Mouse (Mus musculus) thymus, postnatal 36 days (tissue): Measurements from ENCODE around the gene Igdcc3.

Source experiments
- DNase-seq, 2 experiments: peaks; one replicate each; pipeline ENCODE4 v3.0.0; 2022; ENCODE audit warnings: mixed read lengths in 2 of 2

The Igdcc3 gene

DNA sequence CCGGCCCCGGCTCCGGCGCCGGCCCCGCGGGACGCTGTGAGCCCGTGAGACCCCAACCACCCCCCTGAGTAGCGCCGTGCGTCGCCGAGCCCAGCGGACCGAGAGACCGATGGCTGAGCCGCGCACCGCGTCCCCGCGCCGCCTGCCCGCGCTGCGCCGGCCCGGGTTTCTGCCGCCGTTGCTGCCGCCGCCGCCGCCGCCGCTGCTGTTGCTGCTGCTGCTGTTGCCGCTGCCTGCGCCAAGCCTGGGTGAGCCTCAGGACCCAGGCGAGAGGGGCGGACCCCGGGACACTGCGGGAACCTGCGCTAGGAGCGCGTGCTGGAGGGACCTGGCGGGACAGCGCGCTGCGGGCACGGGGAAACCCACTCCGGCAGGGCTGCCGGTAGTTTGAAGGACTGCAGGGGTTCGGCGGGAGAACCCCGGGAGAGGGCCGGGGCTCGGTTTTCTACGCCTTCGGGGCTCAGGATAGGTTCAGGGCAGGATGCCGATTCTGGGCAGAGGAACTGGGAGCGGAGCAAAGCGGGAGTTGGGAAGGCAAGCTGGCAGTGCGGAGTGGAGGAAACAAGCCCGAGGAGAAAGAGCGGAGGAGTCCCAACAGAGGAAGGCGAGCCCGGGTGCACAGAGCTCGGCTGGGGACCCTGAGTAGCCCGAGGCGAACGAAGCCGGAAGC is 452 bp downstream of the Igdcc3 start:
- DNase-seq, result peak; percentile 36

DNA sequence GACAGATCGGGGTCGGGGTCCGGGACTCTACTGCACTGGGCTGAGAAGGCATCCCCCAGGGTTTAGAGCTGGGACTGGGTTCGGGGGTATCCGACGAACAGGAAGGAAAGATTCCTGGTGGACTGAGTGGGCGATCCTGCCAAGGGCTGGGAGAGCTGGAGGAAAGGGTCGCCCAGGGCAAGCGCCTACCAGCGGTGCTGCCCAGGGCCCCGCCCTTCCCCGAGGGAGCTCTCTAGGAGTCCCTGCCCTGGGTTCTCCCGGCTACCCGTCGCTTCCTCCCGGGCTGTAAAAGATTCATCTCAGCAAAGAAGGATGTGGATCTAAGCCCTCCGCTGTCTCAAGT is 958 bp downstream of the Igdcc3 start:
- no peak for DNase-seq

DNA sequence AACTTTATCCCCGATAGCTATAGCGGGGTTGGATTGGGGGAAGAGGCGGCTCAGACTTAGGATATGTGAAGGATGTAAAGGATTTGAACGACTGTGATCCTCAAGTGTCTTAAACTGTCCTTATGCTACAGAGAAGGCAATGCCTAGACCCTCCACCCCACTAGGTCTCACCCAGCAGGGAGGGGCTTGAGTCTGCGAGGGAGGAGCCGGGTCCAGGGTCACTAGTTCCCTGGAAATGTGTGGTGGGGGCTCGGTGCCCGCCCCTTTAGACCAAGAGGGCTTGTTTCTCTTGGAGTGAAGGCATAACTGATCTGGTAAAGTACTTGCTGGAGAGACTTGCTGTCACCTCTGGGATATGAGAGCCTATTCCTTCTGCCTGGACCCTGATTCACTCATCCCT is 1.4 kb downstream of the Igdcc3 start:
- no peak for DNase-seq

DNA sequence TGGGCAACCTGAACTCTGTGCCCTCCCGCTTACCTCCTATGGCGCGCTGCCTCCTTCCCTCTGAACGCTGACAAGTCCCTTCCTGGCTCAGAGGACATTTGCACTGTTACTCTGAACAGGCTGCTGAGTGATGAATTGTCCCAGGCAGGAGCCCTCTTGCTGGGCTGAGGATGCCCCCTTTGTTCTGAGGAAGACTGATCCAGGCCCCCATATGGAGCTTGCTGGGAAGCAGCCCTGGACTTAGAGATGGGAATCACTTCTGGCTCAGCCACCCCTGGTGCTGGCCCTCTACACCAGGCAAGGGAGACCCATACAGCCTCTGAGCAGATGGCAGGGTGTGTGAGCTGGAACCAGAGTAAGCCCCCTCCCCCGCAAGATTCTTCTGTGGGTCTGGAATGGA is 5.0 kb downstream of the Igdcc3 start:
- no peak for DNase-seq

- no peak for DNase-seq
Measured at GRCm38 (mm10) chr9:65148507-65148906, 7.5 kb downstream of the Igdcc3 start.

- DNase-seq, result no peak
Measured at GRCm38 (mm10) chr9:65152711-65153330, 11.8 kb downstream of the Igdcc3 start.

- DNase-seq, result no peak
Measured at GRCm38 (mm10) chr9:65153331-65153711, 12.3 kb downstream of the Igdcc3 start.

DNA sequence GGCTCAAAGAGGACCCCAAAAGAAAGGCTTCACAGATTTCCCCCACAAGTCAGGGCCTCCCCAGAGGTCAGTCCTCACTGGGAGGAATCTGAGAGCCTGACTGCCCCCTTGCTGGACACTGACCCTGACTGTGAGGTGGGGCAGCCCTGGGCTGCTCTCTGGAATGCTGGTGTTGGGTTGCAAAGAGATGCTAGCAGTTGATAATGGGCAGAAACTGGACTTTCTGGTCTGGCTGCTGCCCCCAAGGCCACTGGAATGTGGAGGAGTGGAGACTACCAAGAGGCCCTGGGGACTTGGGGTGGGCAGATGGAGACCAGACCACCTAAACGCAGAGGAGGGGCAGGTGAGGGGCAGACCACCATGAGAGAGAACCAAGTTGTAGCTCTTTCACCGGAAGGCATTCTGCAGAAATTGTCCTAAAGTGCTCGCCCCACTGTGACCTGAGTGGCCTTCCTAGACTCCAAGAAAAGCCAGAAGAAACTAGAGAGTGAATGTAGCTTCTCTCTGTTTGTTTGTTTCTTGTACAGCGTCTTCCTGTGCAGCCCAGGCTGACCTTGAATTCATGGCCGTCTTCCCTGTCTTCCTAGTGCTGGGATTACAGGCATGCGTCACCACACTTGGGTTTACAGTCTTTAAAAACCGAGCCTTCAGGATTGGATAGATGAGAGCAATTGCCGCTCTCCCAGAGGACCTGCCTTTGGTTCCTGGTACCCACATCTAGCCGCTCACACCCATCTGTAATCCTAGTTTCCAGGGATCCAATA is 13.9 kb downstream of the Igdcc3 start:
- no peak for DNase-seq

- DNase-seq, result no peak
Measured at GRCm38 (mm10) chr9:65156604-65157003, 15.6 kb downstream of the Igdcc3 start.

DNA sequence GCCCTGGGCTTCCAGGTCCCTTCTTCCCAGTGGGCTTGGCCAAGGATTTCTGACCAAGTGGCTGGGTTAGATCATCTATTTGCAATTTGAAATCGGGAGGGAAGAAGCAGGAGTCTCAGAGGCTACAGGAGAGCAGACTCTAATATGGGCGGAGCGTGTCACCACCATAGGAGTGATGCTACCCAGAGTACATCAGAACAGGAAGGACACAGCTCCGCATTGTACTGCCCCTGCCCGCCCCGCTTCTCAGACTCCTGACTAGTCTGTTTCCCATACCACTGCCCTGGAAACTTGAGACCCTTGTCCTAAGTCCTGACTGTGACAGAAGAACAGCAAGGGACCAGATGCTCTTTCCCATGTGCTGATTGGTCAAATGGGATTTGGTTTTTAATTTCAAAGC is 16.6 kb downstream of the Igdcc3 start:
- no peak for DNase-seq

DNA sequence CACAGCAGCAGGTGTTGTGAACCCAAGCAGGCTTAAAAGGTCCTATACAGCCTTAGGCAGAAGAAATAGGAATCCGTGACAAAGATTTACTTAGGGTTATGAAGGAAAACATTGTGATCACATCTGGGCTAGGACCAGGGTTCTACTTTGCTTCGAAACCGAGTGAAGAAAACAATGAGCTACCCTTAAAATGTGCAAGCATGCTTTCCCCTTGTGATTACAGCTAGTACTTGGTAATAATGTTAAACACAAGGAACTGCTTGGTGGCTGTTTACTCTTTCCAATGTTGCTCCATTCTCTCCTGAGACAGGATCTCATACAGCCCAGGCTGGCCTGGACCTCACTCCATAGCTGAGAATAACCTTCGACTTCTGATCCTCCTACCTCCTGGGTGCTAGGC is 20.2 kb downstream of the Igdcc3 start:
- no peak for DNase-seq

DNA sequence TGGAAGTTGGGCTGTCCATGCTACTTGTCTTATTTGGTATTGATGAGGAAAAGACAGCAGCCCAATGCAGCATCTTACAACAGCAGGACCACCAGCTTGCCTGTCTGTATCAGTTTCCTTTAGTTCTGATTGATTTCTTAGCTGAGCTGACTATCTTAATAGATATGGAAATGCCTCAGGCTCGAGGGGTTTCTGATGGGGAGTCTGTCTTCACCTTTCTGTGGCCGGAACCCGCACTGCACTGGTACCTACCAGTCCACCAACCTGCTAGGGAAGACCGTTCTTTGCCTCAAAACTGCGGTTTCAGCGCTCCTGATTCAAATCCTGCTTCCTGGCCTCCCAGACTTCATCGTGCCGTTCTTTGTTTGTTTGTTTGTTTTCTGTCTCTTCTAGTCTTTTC is 20.9 kb downstream of the Igdcc3 start:
- DNase-seq, result no peak

GRCm38 (mm10) chr9:65162711-65163639 is 22.0 kb downstream of the Igdcc3 start:
- no peak for DNase-seq

DNA sequence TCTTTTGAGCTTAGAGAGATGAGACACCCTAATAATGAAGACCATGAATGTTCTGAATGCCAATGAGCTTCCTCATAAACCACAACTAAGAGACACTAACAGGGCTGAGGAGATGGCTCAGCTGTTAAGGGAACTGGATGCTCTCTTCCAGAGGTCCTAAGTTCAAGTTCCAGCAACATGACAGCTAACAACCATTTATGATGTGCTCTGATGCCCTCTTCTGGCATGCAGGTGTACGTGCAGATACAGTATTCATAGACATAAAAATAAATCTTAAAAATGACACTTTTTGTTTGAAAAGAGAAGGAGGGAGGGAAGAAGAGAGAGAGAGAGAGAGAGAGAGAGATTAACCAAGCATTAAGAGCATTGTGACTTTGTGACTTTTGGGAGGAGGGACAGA is 23.9 kb downstream of the Igdcc3 start:
- no peak for DNase-seq

DNA sequence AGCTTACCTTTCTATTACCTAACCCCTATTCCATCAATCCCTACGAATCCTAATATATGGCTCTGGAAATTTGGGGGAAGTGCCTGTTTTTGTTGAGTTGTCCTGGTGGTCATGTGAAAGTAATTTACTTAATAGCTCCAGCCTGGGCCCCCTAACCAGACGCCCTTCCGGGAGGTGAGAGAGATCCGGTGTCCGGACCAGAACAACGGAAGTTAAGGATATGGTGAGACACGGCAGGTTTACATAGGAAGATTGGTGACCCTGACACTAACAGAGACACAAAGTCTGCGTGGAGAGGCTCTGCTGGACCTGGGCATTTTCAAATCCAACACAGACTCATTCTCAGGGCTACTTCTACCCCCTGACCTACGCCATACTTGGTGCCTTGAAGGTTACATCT is 25.4 kb downstream of the Igdcc3 start:
- DNase-seq, result no peak

DNA sequence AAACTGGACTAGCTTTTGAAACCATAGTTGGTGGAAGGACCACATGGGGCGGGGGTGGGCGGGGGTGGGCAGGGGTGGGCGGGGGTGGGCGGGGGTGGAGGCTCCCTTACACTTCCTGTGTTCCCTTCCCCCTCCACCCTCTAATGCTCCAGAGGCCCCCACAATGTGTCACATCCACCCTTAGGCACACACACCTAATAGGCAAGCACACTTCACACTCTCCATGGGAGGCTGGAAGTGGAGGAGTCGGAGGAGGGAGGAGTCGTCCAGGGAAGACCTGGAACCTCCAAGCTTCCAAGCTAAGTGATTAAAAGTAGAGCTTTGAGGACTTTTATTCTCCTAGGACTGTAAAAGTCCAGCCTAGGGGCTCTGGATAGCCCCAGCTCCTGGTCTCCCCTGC is 27.5 kb downstream of the Igdcc3 start:
- DNase-seq, result no peak

- no peak for DNase-seq
Measured at GRCm38 (mm10) chr9:65168952-65169351, 28.0 kb downstream of the Igdcc3 start.

DNA sequence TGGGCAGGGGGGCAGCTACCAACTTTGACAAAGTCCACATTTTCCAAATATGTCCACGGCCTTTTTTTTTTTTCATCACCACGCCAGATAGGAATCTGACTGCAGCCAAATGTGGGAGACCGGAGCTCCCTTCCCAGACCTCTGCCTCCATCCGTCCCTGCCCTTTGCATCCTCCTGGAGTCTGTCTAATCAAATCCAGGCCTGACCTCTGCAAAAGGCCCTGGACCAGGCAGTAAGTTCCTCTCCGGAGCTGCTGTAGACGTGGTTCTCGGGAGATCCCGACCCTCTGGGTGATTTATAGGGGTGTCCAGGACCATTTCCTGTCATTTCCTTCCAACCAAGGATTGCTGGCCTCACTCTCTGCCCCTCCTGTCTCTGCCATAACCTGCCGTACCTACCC is 31.7 kb downstream of the Igdcc3 start:
- no peak for DNase-seq

GRCm38 (mm10) chr9:65175234-65175938 is 34.4 kb downstream of the Igdcc3 start:
- DNase-seq, result no peak

DNA sequence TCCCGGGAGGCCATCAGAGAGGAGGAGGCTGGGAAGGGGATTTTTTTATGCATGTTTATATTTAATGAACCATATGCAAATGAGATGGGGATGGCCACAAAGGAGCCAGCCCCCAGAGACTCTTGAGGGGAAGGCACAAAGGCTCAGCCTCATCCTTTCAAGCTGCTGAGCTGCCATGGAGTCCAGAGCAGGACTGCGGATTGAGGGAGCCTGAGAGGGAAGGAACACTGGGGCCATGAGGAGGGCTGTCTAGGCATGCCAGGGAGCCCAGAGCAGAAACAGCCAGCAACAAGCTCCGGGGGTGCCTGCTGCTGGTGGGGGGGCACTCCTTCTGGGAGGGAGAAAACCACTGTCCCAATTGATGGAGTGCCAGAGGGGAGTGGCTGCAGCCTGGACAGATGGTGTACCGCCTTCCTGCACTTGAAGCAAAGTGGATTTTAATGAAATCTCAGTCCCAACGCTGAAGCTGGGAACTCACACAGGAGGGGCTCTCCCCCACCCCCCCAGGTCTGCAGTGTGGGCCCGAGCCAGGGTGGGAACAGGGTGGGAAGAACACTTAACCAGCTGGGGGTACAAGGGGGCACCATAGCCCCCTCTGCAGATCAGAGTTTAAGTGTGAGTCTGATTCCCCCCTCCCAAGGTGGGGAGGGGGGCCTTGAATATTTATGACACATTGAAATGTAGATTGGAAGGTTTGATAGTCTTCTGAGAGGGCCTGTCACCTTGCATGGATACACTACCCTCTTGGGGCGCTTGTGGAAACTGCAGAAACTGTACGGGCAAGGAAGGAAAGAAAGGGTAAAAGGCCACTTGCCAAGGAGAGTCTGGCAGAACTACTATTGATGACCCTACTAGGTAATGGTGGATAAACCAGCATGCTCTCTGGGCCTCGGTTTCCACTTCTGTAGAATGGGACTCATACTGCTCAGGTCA is 35.2 kb downstream of the Igdcc3 start:
- DNase-seq, result no peak

DNA sequence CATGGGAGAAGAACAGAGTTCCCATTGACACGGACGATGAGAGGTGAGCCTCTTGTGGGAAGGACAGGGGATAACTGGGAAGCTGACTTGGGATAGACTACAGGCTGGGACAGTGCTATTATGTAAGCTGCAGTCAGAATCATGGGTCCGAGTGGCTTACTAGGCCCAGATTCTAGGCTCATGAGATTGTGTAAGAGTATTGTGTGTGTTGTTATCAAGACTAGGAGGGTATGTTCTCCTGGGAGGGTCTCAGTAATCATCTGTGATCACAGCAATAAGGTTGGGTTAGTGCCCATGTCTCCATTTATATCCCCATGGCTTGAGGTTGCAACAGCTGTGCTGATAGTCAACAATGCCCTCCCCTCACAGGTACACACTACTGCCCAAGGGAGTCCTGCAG is 36.5 kb downstream of the Igdcc3 start:
- DNase-seq, result no peak
